Mouse (Mus musculus) CH12.LX (cell line): ENCODE measurements around the gene Thoc3. TPM values are rescaled to one million over a fixed set of nuclear protein-coding genes. Genes with fewer than 3 reads are reported as not detected.

Source experiments
- DNase-seq: peaks from one replicate; pipeline ENCODE4 v3.0.0-alpha.2; 2013; ENCODE audit errors: extremely low read depth
- H3K27ac ChIP-seq: 2 replicates; pipeline ENCODE4 v1.5.1; 2012; ENCODE audit warnings: low read depth, mild to moderate bottlenecking, control low read depth, moderate library complexity; ENCODE audit not compliant: insufficient read depth
- H3K27me3 ChIP-seq: replicated peaks from 2 replicates; pipeline ENCODE3; 2012; ENCODE audit warnings: inconsistent platforms
- H3K36me3 ChIP-seq, 2 experiments: replicated peaks in 1 of 2; 2 replicates each; pipeline versions ENCODE3 to v1.6.1; 2012; ENCODE audit warnings: inconsistent platforms in 1 of 2, low read length in 1 of 2, mild to moderate bottlenecking in 1 of 2, mixed read lengths in 1 of 2, moderate library complexity in 1 of 2; ENCODE audit not compliant: control insufficient read depth in 1 of 2, insufficient read depth in 1 of 2
- H3K4me1 ChIP-seq, 2 experiments: 2 replicates each; pipeline ENCODE4 v1.6.1; 2012; ENCODE audit warnings: inconsistent platforms in 1 of 2, moderate library complexity in 1 of 2; ENCODE audit not compliant: insufficient read depth in 2 of 2, control insufficient read depth in 1 of 2
- H3K4me2 ChIP-seq: 2 replicates; pipeline ENCODE4 v1.6.1; 2012; ENCODE audit warnings: low read depth, mild to moderate bottlenecking, control low read depth; ENCODE audit not compliant: poor library complexity, insufficient read depth, severe bottlenecking
- H3K4me3 ChIP-seq, 3 experiments: fragments of 150-350 bp in 1 of 3; sonication (generic) in 1 of 3; replicated peaks in 1 of 3; 2 replicates each; pipeline versions ENCODE3 to v1.5.1; 2011 to 2012; ENCODE audit warnings: low read depth in 2 of 3, low read length in 2 of 3, mild to moderate bottlenecking in 2 of 3, moderate library complexity in 2 of 3, control low read depth in 1 of 3, improper control_type of control experiment in 1 of 3, inconsistent platforms in 1 of 3, mixed read lengths in 1 of 3; ENCODE audit not compliant: poor library complexity in 1 of 3
- H3K79me2 ChIP-seq: replicated peaks from 2 replicates; pipeline ENCODE4 v1.6.1; 2012; ENCODE audit warnings: mild to moderate bottlenecking, moderate library complexity; ENCODE audit not compliant: control insufficient read depth, poor library complexity, insufficient read depth, severe bottlenecking; ENCODE audit errors: extremely low read depth
- H3K9ac ChIP-seq: 2 replicates; pipeline ENCODE4 v1.6.1; 2012; ENCODE audit warnings: low read depth, mild to moderate bottlenecking, control low read depth, moderate library complexity; ENCODE audit not compliant: insufficient read depth
- H3K9me3 ChIP-seq: replicated peaks from 2 replicates; pipeline ENCODE3; 2012; ENCODE audit warnings: low read length, inconsistent platforms, mixed read lengths
- BHLHE40 ChIP-seq: IDR thresholded peaks from 2 replicates; pipeline ENCODE4 v1.6.1; 2011; ENCODE audit warnings: mild to moderate bottlenecking, low read depth, low read length, improper control_type of control experiment
- CHD1 ChIP-seq: IDR thresholded peaks from 2 replicates; pipeline ENCODE4 v1.6.1; 2012; ENCODE audit warnings: low read depth, low read length, improper control_type of control experiment, inconsistent platforms
- CTCF ChIP-seq, 2 experiments: IDR thresholded peaks in 1 of 2; conservative IDR thresholded peaks in 1 of 2; 2 replicates each; pipeline ENCODE4 v1.5.1; 2011 to 2012; ENCODE audit warnings: low read depth in 2 of 2, low read length in 2 of 2, improper control_type of control experiment in 1 of 2, inconsistent platforms in 1 of 2, mild to moderate bottlenecking in 1 of 2, moderate library complexity in 1 of 2
- ELF1 ChIP-seq: IDR thresholded peaks from 2 replicates; pipeline ENCODE4 v1.6.1; 2014; ENCODE audit warnings: low read depth, mild to moderate bottlenecking, inconsistent platforms, low read length, improper control_type of control experiment
- EP300 ChIP-seq: IDR thresholded peaks from 2 replicates; pipeline ENCODE4 v1.6.1; 2011; ENCODE audit warnings: low read length, improper control_type of control experiment
- GABPA ChIP-seq: IDR thresholded peaks from 2 replicates; pipeline ENCODE4 v1.6.1; 2012; ENCODE audit warnings: low read depth, low read length, improper control_type of control experiment, inconsistent platforms; ENCODE audit not compliant: insufficient replicate concordance
- HCFC1 ChIP-seq: IDR thresholded peaks from 2 replicates; pipeline ENCODE4 v1.6.1; 2012; ENCODE audit warnings: low read depth, mild to moderate bottlenecking, inconsistent platforms, low read length, improper control_type of control experiment
- KAT2A ChIP-seq: IDR thresholded peaks from 2 replicates; pipeline ENCODE4 v1.6.1; 2012; ENCODE audit warnings: low read length, improper control_type of control experiment, inconsistent platforms; ENCODE audit not compliant: insufficient replicate concordance
- MAFK ChIP-seq: IDR thresholded peaks from 2 replicates; pipeline ENCODE4 v1.6.1; 2011; ENCODE audit warnings: low read length, improper control_type of control experiment; ENCODE audit not compliant: insufficient replicate concordance
- NELFE ChIP-seq: IDR thresholded peaks from 2 replicates; pipeline ENCODE4 v1.6.1; 2011; ENCODE audit warnings: low read depth, low read length, improper control_type of control experiment
- NRF1 ChIP-seq: IDR thresholded peaks from 2 replicates; pipeline ENCODE4 v1.6.1; 2014; ENCODE audit warnings: low read depth, mild to moderate bottlenecking, inconsistent platforms, low read length, improper control_type of control experiment, moderate library complexity
- POLR2A ChIP-seq: IDR thresholded peaks from 2 replicates; pipeline ENCODE4 v1.6.1; 2011; ENCODE audit warnings: low read depth, mild to moderate bottlenecking, improper control_type of control experiment, low read length
- POLR2AphosphoS2 ChIP-seq: IDR thresholded peaks from 2 replicates; pipeline ENCODE4 v1.6.1; 2011; ENCODE audit warnings: low read depth, low read length, improper control_type of control experiment
- RAD21 ChIP-seq: IDR thresholded peaks from 2 replicates; pipeline ENCODE4 v1.6.1; 2011; ENCODE audit warnings: low read depth, mild to moderate bottlenecking, low read length, improper control_type of control experiment, moderate library complexity
- RCOR1 ChIP-seq: conservative IDR thresholded peaks from 2 replicates; pipeline ENCODE4 v1.6.1; 2012; ENCODE audit warnings: low read depth, mild to moderate bottlenecking, inconsistent platforms, low read length, improper control_type of control experiment
- SIN3A ChIP-seq: IDR thresholded peaks from 2 replicates; pipeline ENCODE4 v1.6.1; 2012; ENCODE audit warnings: low read length, improper control_type of control experiment, inconsistent platforms
- SMC3 ChIP-seq: IDR thresholded peaks from 2 replicates; pipeline ENCODE4 v1.6.1; 2011; ENCODE audit warnings: low read depth, low read length, improper control_type of control experiment
- UBTF ChIP-seq: IDR thresholded peaks from 2 replicates; pipeline ENCODE4 v1.6.1; 2012; ENCODE audit warnings: low read depth, mild to moderate bottlenecking, inconsistent platforms, low read length, improper control_type of control experiment, moderate library complexity
- USF2 ChIP-seq: conservative IDR thresholded peaks from 2 replicates; pipeline ENCODE4 v1.6.1; 2011; ENCODE audit warnings: low read depth, low read length, improper control_type of control experiment
- ZC3H11A ChIP-seq: IDR thresholded peaks from 2 replicates; pipeline ENCODE4 v1.6.1; 2012; ENCODE audit warnings: low read depth, mild to moderate bottlenecking, inconsistent platforms, low read length, improper control_type of control experiment
- ZKSCAN1 ChIP-seq: IDR thresholded peaks from 2 replicates; pipeline ENCODE4 v1.6.1; 2012; ENCODE audit warnings: low read depth, inconsistent platforms, low read length, improper control_type of control experiment, borderline replicate concordance
- ZMIZ1 ChIP-seq: IDR thresholded peaks from 2 replicates; pipeline ENCODE4 v1.6.1; 2012; ENCODE audit warnings: low read depth, mild to moderate bottlenecking, inconsistent platforms, low read length, improper control_type of control experiment
- ZNF384 ChIP-seq: IDR thresholded peaks from 2 replicates; pipeline ENCODE4 v1.6.1; 2012; ENCODE audit warnings: low read depth, low read length, improper control_type of control experiment, inconsistent platforms
- dilution Hi-C: fragments of 300-500 bp; cut with MboI; formaldehyde crosslinking; loops from 2 replicates; pipeline ENCODE4 v1.14.3; 2020; ENCODE audit warnings: low sequenced_read_pairs; ENCODE audit not compliant: extremely low pct_unique_long_range_greater_than_20kb, extremely low pct_ligation_motif_present
- in situ Hi-C: fragments of 300-500 bp; cut with MboI; formaldehyde crosslinking; loops from 3 replicates; pipeline ENCODE4 v1.14.3; 2019; ENCODE audit warnings: low sequenced_read_pairs, low pct_ligation_motif_present, low pct_unique_long_range_greater_than_20kb, mixed read lengths
- polyA plus RNA-seq: library from polyadenylated mRNA; unstranded; fragments of >175 nt; gene quantifications from 2 replicates; pipeline ENCODE4 v1.2.1, GENCODE M21; 2012; ENCODE audit warnings: low read depth; ENCODE audit not compliant: insufficient read length
- total RNA-seq, 2 experiments: library from RNA; depleted of rRNA; stranded (reverse); fragments of 300-350 nt in 1 of 2; fragments of >200 nt in 1 of 2; gene quantifications; 2 replicates each; pipeline ENCODE4 v1.2.3; 2012 to 2014

Thoc3 gene
- total and polyA plus RNA-seq, 3 experiments = 72.1 to 93.1 (median 77.5) TPM

DNA sequence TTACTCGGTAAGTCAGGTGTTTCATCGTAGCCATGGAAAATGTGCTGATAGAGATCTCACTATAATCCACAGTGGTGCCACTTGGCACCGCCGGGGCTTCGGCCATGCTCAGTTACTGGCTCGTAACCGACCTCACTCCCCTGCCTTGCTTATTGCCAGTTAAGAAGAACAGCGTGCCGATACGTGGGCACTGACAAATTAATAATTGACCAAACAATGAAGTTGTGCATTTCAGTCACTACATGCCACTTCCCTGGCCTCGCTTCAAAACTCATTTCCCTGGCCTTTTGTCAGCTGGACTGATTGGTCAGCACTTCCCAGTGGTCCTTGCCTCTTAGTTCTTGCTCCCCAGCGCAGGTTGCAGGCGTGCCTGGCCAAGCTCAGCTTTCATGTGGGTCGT is 12.8 kb upstream of the Thoc3 start:
- Histone ChIP-seq H3K27ac (no peak overlapping the region), H3K27me3 (peaks cover 4% of the 10 kb centered on the region), H3K36me3 (no peaks in the 10 kb centered on the region), H3K79me2 (no peaks in the 10 kb centered on the region), H3K9me3 (peaks cover 2% of the 10 kb centered on the region)
- dilution Hi-C loops = no loop called here
- DNase-seq = no peak
- TF ChIP-seq POLR2AphosphoS2 (no peak), NRF1 (no peak), GABPA (no peak), HCFC1 (no peak), NELFE (no peak), SMC3 (no peak), BHLHE40 (no peak), ZKSCAN1 (no peak), EP300 (no peak), ZC3H11A (no peak), USF2 (no peak), KAT2A (no peak), RAD21 (no peak), ELF1 (no peak), MAFK (no peak), SIN3A (no peak)
- TF ChIP-seq, all 38 proteins: peak for 0
- in situ Hi-C loops = no loop called here
- Histone ChIP-seq H3K4me2 (no peak overlapping the region), H3K4me1 (no peaks in the 10 kb centered on the region), H3K4me3 (no peak overlapping the region), H3K9ac (no peak overlapping the region)

DNA sequence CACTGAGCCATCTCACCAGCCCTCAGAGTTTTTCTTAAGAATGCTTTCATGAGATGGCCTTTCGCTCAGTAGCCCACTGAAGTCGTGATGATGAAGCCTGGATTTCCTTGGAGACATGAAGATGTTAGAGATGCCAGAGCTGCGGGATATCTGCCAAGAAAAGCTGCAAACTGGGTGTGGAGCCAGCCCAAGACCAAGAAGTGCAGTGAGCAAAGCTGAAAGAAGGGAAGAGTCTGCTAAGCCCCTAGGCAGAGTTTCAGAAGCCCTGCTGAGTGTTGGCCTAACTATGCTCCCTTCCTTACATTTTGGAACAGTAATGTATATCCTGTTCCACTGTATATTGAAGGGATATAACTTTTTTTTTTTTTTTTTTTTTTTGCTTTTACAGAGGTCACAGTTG is 10.6 kb upstream of the Thoc3 start:
- in situ Hi-C loops (no loop called here), dilution Hi-C loops (no loop called here)
- H3K9ac ChIP-seq = no peak overlapping the region
- no peak for DNase-seq
- no peak overlapping the region for H3K4me3 ChIP-seq
- H3K9me3 ChIP-seq = peaks cover 6% of the 10 kb centered on the region
- H3K4me2 ChIP-seq = no peak overlapping the region
- H3K79me2 ChIP-seq = no peaks in the 10 kb centered on the region
- TF ChIP-seq CHD1 (no peak), ZMIZ1 (no peak), CTCF (conservative IDR thresholded peaks at IDR 0.05 in 1 of 2, IDR thresholded peaks at IDR 0.05 in 1 of 2; ENCODE audit: low read depth in 2 of 2, low read length in 2 of 2) (no peak), UBTF (no peak), POLR2A (no peak), SMC3 (no peak), KAT2A (no peak), ZNF384 (no peak), NRF1 (no peak), USF2 (no peak), RCOR1 (no peak), ZC3H11A (no peak)
- no peak overlapping the region for H3K27ac ChIP-seq
- peaks cover 0 to 6% of the 10 kb centered on the region in 2 experiments; a peak in 2 of 4 replicates for H3K4me1 ChIP-seq
- peaks cover 4% of the 10 kb centered on the region for H3K27me3 ChIP-seq
- H3K36me3 ChIP-seq = no peaks in the 10 kb centered on the region
